Mouse (Mus musculus) MEL (cell line): Measurements from ENCODE around the gene Syn3. TPM values are rescaled to one million over a fixed set of nuclear protein-coding genes. Genes with fewer than 3 reads are reported as not detected.

Experiments
- DNase-seq: peaks from one replicate; pipeline ENCODE4 v3.0.0; 2011; ENCODE audit warnings: low read depth, low spot score
- H3K27ac ChIP-seq: 2 replicates; pipeline ENCODE4 v1.5.1; 2012; ENCODE audit warnings: low read depth, mild to moderate bottlenecking, control low read depth, low read length, moderate library complexity; ENCODE audit not compliant: control insufficient read depth
- H3K27me3 ChIP-seq, 2 experiments: fragments of 150-350 bp in 1 of 2; sonication (generic) in 1 of 2; 2 replicates each; pipeline ENCODE4 v1.6.1; 2012; ENCODE audit warnings: low read length in 2 of 2, mild to moderate bottlenecking in 2 of 2, improper control_type of control experiment in 1 of 2, moderate library complexity in 1 of 2; ENCODE audit not compliant: insufficient read depth in 2 of 2, control insufficient read depth in 1 of 2
- H3K36me3 ChIP-seq, 2 experiments: 2 replicates each; pipeline ENCODE4 v1.6.1; 2012 to 2014; ENCODE audit warnings: low read length in 2 of 2, improper control_type of control experiment in 1 of 2, inconsistent platforms in 1 of 2, mild to moderate bottlenecking in 1 of 2; ENCODE audit not compliant: insufficient read depth in 2 of 2, control insufficient read depth in 1 of 2
- H3K4me1 ChIP-seq, 2 experiments: fragments of 150-350 bp in 1 of 2; sonication (generic) in 1 of 2; 2 replicates each; pipeline ENCODE4 v1.6.1; 2012; ENCODE audit warnings: low read length in 2 of 2, improper control_type of control experiment in 1 of 2, mild to moderate bottlenecking in 1 of 2; ENCODE audit not compliant: insufficient read depth in 2 of 2, control insufficient read depth in 1 of 2
- H3K4me3 ChIP-seq, 2 experiments: fragments of 150-350 bp in 1 of 2; sonication (generic) in 1 of 2; 2 replicates each; pipeline ENCODE4 v1.5.1; 2012; ENCODE audit warnings: low read depth in 2 of 2, low read length in 2 of 2, mild to moderate bottlenecking in 2 of 2, moderate library complexity in 2 of 2, control low read depth in 1 of 2, improper control_type of control experiment in 1 of 2; ENCODE audit not compliant: control insufficient read depth in 1 of 2, insufficient read depth in 1 of 2
- H3K79me2 ChIP-seq: 2 replicates; pipeline ENCODE4 v1.6.1; 2012; ENCODE audit warnings: mild to moderate bottlenecking, low read length, moderate library complexity; ENCODE audit not compliant: control insufficient read depth, poor library complexity, insufficient read depth
- H3K9ac ChIP-seq: 2 replicates; pipeline ENCODE4 v1.6.1; 2012; ENCODE audit warnings: low read depth, mild to moderate bottlenecking, control low read depth, low read length, moderate library complexity; ENCODE audit not compliant: control insufficient read depth, poor library complexity, severe bottlenecking
- H3K9me3 ChIP-seq: fragments of 150-350 bp; sonication (generic); replicated peaks from 2 replicates; pipeline ENCODE4 v1.6.1; 2012; ENCODE audit warnings: mild to moderate bottlenecking, low read length, improper control_type of control experiment, moderate library complexity; ENCODE audit not compliant: insufficient read depth
- CTCF ChIP-seq, 3 experiments: IDR thresholded peaks in 2 of 3; conservative IDR thresholded peaks in 1 of 3; 2 replicates each; pipeline ENCODE4 v1.5.1; 2011 to 2012; ENCODE audit warnings: low read length in 3 of 3, low read depth in 2 of 3, mild to moderate bottlenecking in 2 of 3, improper control_type of control experiment in 1 of 3, inconsistent platforms in 1 of 3, mixed read lengths in 1 of 3, moderate library complexity in 1 of 3; ENCODE audit not compliant: control insufficient read depth in 1 of 3, insufficient read depth in 1 of 3, poor library complexity in 1 of 3, severe bottlenecking in 1 of 3
- GABPA ChIP-seq: IDR thresholded peaks from 2 replicates; pipeline ENCODE4 v1.6.1; 2012; ENCODE audit warnings: low read depth, mild to moderate bottlenecking, inconsistent platforms, low read length, improper control_type of control experiment, moderate library complexity
- JUND ChIP-seq: IDR thresholded peaks from 2 replicates; pipeline ENCODE4 v1.6.1; 2011; ENCODE audit warnings: low read depth, mild to moderate bottlenecking, improper control_type of control experiment, low read length
- KAT2A ChIP-seq: conservative IDR thresholded peaks from 2 replicates; pipeline ENCODE4 v1.6.1; 2012; ENCODE audit warnings: low read depth, low read length, improper control_type of control experiment, inconsistent platforms
- MAFK ChIP-seq: IDR thresholded peaks from 2 replicates; pipeline ENCODE4 v1.6.1; 2011; ENCODE audit warnings: low read depth, mild to moderate bottlenecking, low read length, improper control_type of control experiment, borderline replicate concordance
- MAZ ChIP-seq: IDR thresholded peaks from 2 replicates; pipeline ENCODE4 v1.6.1; 2012; ENCODE audit warnings: low read depth, mild to moderate bottlenecking, inconsistent platforms, low read length, improper control_type of control experiment
- MXI1 ChIP-seq: IDR thresholded peaks from 2 replicates; pipeline ENCODE4 v1.6.1; 2011; ENCODE audit warnings: mild to moderate bottlenecking, low read depth, low read length, improper control_type of control experiment
- POLR2A ChIP-seq, 2 experiments: IDR thresholded peaks; 2 replicates each; pipeline ENCODE4 v1.6.1; 2011 to 2012; ENCODE audit warnings: low read length in 2 of 2, mild to moderate bottlenecking in 2 of 2, control low read depth in 1 of 2, improper control_type of control experiment in 1 of 2, low read depth in 1 of 2, moderate library complexity in 1 of 2; ENCODE audit not compliant: control insufficient read depth in 1 of 2, insufficient read depth in 1 of 2, poor library complexity in 1 of 2
- POLR2AphosphoS5 ChIP-seq: IDR thresholded peaks from 2 replicates; pipeline ENCODE4 v1.6.1; 2012; ENCODE audit warnings: low read depth, borderline replicate concordance, mild to moderate bottlenecking, inconsistent platforms, low read length, moderate library complexity, mixed read lengths
- SMC3 ChIP-seq: IDR thresholded peaks from 2 replicates; pipeline ENCODE4 v1.6.1; 2011; ENCODE audit warnings: low read depth, low read length, improper control_type of control experiment
- TAL1 ChIP-seq: IDR thresholded peaks from 2 replicates; pipeline ENCODE4 v1.6.1; 2012; ENCODE audit warnings: mild to moderate bottlenecking, inconsistent platforms, low read length, moderate library complexity, mixed read lengths
- TCF12 ChIP-seq: IDR thresholded peaks from 2 replicates; pipeline ENCODE4 v1.6.1; 2014; ENCODE audit warnings: low read depth, mild to moderate bottlenecking, inconsistent platforms, low read length, improper control_type of control experiment, moderate library complexity
- UBTF ChIP-seq: IDR thresholded peaks from 2 replicates; pipeline ENCODE4 v1.6.1; 2012; ENCODE audit warnings: low read depth, mild to moderate bottlenecking, inconsistent platforms, low read length, improper control_type of control experiment, moderate library complexity, borderline replicate concordance; ENCODE audit not compliant: insufficient read depth
- ZKSCAN1 ChIP-seq: IDR thresholded peaks from 2 replicates; pipeline ENCODE4 v1.6.1; 2012; ENCODE audit warnings: low read depth, mild to moderate bottlenecking, inconsistent platforms, low read length, improper control_type of control experiment, moderate library complexity
- ZMIZ1 ChIP-seq: IDR thresholded peaks from 2 replicates; pipeline ENCODE4 v1.6.1; 2012; ENCODE audit warnings: low read depth, mild to moderate bottlenecking, inconsistent platforms, low read length, improper control_type of control experiment, moderate library complexity
- polyA plus RNA-seq, 2 experiments: library from polyadenylated mRNA; stranded (reverse) in 1 of 2; unstranded in 1 of 2; fragments of >175 nt in 1 of 2; fragments of >200 nt in 1 of 2; gene quantifications; 2 replicates each; pipeline versions ENCODE4 v1.2.1 to v1.2.4; 2012; ENCODE audit warnings: low replicate concordance in 2 of 2, low read depth in 1 of 2; ENCODE audit not compliant: insufficient read length in 2 of 2, insufficient read depth in 1 of 2, missing spikeins in 1 of 2
- total RNA-seq: library from RNA; depleted of rRNA; stranded (reverse); fragments of 300-350 nt; gene quantifications from 2 replicates; pipeline ENCODE4 v1.2.3, GENCODE M21; 2012

Syn3 gene
- total and polyA plus RNA-seq, 3 experiments: 0.06 TPM; not detected in 2

DNA sequence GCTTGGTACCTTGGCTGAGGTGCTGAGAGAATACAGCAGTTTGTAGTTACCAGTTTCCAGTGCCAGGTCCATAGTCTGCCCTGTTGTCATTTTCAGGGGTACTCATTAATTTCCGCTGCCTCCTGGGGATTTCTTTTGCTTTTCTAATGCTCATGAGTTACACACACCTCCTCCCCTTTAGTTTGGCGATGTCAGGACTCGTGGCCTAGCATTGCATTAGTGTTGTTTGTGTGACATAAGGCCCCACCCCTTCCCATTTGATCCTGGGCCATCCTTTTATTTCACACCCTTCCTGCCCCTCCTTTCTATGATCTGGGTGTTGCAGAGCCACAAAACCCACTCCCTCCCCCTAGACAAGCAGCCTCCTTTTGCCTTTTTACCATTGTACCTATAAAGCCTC is 334.6 kb downstream of the Syn3 start:
- Histone ChIP-seq H3K27me3 (no peaks in the 10 kb centered on the region), H3K79me2 (no peaks in the 10 kb centered on the region), H3K4me3 (no peak overlapping the region), H3K36me3 (no peaks in the 10 kb centered on the region), H3K4me1 (no peaks in the 10 kb centered on the region), H3K9ac (no peak overlapping the region), H3K27ac (no peak overlapping the region), H3K9me3 (no peaks in the 10 kb centered on the region)
- no peak for DNase-seq
- TF ChIP-seq POLR2AphosphoS5 (no peak), MXI1 (no peak), MAZ (no peak), POLR2A (IDR thresholded peaks at IDR 0.05; ENCODE audit: control insufficient read depth in 1 of 2, insufficient read depth in 1 of 2, low read depth in 1 of 2, low read length in 2 of 2, poor library complexity in 1 of 2) (no peak), GABPA (no peak), MAFK (no peak), ZMIZ1 (no peak), JUND (no peak), ZKSCAN1 (no peak), UBTF (no peak)

DNA sequence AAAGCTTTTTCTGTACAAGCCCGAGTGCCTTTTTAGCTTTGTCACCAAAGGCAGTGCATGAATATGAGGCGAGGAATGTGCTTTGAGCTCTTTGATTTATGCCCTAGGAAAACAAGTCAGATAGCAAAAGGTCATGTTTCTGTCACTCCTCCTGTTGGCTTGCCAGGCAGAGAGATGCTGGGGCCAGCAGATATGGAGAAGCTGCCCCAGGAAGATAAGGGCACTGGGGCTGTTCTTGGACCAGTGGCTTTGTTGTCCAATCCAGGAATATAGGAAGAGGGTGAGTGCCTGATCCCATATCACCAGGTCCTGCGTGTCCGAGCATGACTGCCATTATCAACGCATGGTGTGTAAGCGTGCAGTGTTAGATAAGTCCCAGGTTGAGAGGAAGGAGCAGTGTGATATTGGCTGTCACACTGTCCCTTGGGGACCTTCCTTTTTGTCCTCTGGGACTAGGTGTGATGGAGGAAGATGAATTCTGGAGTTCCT is 336.9 kb downstream of the Syn3 start:
- no peaks in the 10 kb centered on the region for H3K4me1 ChIP-seq
- H3K36me3 ChIP-seq: no peaks in the 10 kb centered on the region
- no peaks in the 10 kb centered on the region for H3K79me2 ChIP-seq
- H3K9ac ChIP-seq: no peak overlapping the region
- no peaks in the 10 kb centered on the region for H3K27me3 ChIP-seq
- no peak for DNase-seq
- TF ChIP-seq CTCF (IDR thresholded peaks at IDR 0.05 in 2 of 3, conservative IDR thresholded peaks at IDR 0.05 in 1 of 3; ENCODE audit: control insufficient read depth in 1 of 3, insufficient read depth in 1 of 3, low read depth in 2 of 3, low read length in 3 of 3, poor library complexity in 1 of 3, severe bottlenecking in 1 of 3) (no peak), MAZ (no peak), POLR2AphosphoS5 (no peak), TAL1 (no peak), JUND (no peak), KAT2A (no peak), TCF12 (no peak), SMC3 (no peak)
- no peak overlapping the region for H3K4me3 ChIP-seq
- no peaks in the 10 kb centered on the region for H3K9me3 ChIP-seq
- no peak overlapping the region for H3K27ac ChIP-seq
